Mouse (Mus musculus): ENCODE data around the gene Tmem239. TPM values are rescaled to one million over a fixed set of nuclear protein-coding genes. Genes with fewer than 3 reads are reported as not detected.

Gene Tmem239
- polyA plus RNA-seq, 1 experiment, result not detected

DNA sequence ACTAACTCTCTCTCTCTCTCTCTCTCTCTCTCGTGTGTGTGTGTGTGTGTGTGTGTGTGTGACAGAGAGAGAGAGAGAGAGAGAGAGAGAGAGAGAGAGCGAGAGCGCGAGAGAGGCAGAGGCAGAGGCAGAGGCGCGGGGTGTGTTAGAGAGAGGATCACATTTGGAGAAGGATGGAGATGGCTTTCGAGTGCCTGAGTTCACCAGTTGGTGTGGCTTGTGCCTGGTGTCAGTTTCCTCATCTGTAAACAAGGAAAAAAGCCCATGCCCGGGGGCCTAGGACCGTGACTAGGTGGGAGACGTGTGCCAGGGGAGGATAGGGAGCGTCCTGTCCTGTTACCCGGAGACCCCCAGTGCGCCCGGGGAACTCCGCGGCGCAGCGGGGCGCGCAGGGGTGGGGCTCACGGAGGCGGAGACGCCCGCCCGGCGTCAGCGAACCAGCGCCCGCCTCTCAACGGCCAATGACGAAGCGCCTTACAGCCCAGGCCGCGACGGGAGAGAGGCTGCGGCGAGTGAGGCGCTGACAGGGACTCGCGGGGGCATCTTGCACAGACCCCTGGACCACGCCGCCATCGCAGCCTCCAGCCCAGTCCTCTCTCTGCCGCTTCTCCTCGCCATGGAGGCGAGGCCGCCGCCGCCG lies 43.6 kb downstream of the Tmem239 start, which contains the start of gene Ptpra:
Ptpra (plus strand) TSS at position 485 of the 640 bp plus-strand sequence.
- peaks cover 8% of the 10 kb centered on the region for H3K36me3 ChIP-seq (replicated peaks; ENCODE audit: low read length)
- peaks cover 42% of the 10 kb centered on the region for H3K4me1 ChIP-seq
- no peaks in the 10 kb centered on the region for H3K9me3 ChIP-seq

DNA sequence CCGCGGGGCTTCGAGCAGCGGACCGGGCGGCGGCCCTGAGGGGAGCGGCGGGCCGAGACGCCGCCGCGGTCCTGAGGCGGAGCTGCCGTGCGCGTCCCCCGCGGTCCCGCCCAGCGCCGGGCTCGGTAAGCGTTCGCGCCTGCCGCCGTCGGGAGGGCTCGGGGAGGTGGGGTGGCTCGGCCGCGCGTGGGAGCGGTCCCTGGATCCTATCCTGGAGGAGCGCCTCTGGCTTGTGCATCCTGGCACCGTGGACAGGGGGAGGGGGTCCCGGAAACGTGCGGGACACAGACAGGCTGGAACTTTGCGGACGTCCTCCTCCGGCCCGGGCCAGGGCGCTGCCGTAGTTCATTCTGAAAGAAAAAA lies 44.1 kb downstream of the Tmem239 start:
- peaks cover 45% of the 10 kb centered on the region for H3K4me1 ChIP-seq

More for the DNA sequence above, 43.6 kb downstream of the Tmem239 start, which contains the start of gene Ptpra:
- peak within 1 kb of the TSS; percentile 100 for H3K4me3 ChIP-seq (replicated peaks)
- no peaks in the 10 kb centered on the region for H3K27me3 ChIP-seq (replicated peaks)
- TF ChIP-seq GATA1 (IDR thresholded peaks at IDR 0.05; ENCODE audit: borderline replicate concordance, low read length) (no peak), FLI1 (IDR thresholded peaks at IDR 0.05; ENCODE audit: low read length) (no peak)

GRCm38 (mm10) chr2:130451086-130451726 lies 44.9 kb downstream of the Tmem239 start:
- peaks cover 47% of the 10 kb centered on the region for H3K4me1 ChIP-seq
- H3K9me3 ChIP-seq, result no peaks in the 10 kb centered on the region
- H3K27me3 ChIP-seq (replicated peaks), result no peaks in the 10 kb centered on the region
- peaks cover 2% of the 10 kb centered on the region for H3K36me3 ChIP-seq (replicated peaks; ENCODE audit: low read length)
- H3K4me3 ChIP-seq (replicated peaks), result peak overlapping the region; percentile 100
- no peak for TF ChIP-seq GATA1 (IDR thresholded peaks at IDR 0.05; ENCODE audit: borderline replicate concordance, low read length)
- no peak for TF ChIP-seq FLI1 (IDR thresholded peaks at IDR 0.05; ENCODE audit: low read length)

More for the DNA sequence above, 44.1 kb downstream of the Tmem239 start:
- H3K27me3 ChIP-seq (replicated peaks), result no peaks in the 10 kb centered on the region
- H3K9me3 ChIP-seq, result no peaks in the 10 kb centered on the region
- H3K36me3 ChIP-seq (replicated peaks; ENCODE audit: low read length), result peaks cover 5% of the 10 kb centered on the region
- H3K4me3 ChIP-seq (replicated peaks), result peak overlapping the region; percentile 100
- TF ChIP-seq GATA1 (IDR thresholded peaks at IDR 0.05; ENCODE audit: borderline replicate concordance, low read length) (no peak), FLI1 (IDR thresholded peaks at IDR 0.05; ENCODE audit: low read length) (no peak)

DNA sequence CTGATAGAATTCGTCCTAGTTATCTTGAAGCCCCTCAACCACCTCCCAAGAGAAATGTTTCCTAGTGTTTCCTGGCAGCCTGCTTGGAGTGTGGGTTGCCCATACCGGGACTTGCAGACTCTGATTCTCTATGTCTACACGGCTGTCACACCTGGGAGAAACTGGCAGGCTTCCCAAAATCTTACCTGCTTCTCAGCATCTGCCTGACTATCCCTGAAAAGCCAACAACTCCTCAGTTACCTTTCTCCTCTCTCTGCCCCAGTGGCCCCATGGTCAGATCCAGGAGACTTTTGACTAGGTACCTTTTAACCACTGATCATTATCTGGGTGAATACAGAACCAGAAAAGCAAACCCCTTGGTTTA lies 45.4 kb downstream of the Tmem239 start:
- H3K27me3 ChIP-seq (replicated peaks), result no peaks in the 10 kb centered on the region
- no peaks in the 10 kb centered on the region for H3K9me3 ChIP-seq
- H3K4me3 ChIP-seq (replicated peaks), result peak overlapping the region; percentile 100
- peaks cover 3% of the 10 kb centered on the region for H3K36me3 ChIP-seq (replicated peaks; ENCODE audit: low read length)
- no peak for TF ChIP-seq FLI1 (IDR thresholded peaks at IDR 0.05; ENCODE audit: low read length)
- no peak for TF ChIP-seq GATA1 (IDR thresholded peaks at IDR 0.05; ENCODE audit: borderline replicate concordance, low read length)
- peaks cover 49% of the 10 kb centered on the region for H3K4me1 ChIP-seq

- no peak for TF ChIP-seq GATA1 (IDR thresholded peaks at IDR 0.05; ENCODE audit: borderline replicate concordance, low read length)
- no peak for TF ChIP-seq FLI1 (IDR thresholded peaks at IDR 0.05; ENCODE audit: low read length)
- no peaks in the 10 kb centered on the region for H3K9me3 ChIP-seq
- H3K4me1 ChIP-seq, result peaks cover 50% of the 10 kb centered on the region
- H3K4me3 ChIP-seq (replicated peaks), result no peak overlapping the region
- H3K36me3 ChIP-seq (replicated peaks; ENCODE audit: low read length), result peaks cover 4% of the 10 kb centered on the region
- H3K27me3 ChIP-seq (replicated peaks), result no peaks in the 10 kb centered on the region
These were observed 46.0 kb downstream of the Tmem239 start for GRCm38 (mm10) chr2:130452266-130452665.

DNA sequence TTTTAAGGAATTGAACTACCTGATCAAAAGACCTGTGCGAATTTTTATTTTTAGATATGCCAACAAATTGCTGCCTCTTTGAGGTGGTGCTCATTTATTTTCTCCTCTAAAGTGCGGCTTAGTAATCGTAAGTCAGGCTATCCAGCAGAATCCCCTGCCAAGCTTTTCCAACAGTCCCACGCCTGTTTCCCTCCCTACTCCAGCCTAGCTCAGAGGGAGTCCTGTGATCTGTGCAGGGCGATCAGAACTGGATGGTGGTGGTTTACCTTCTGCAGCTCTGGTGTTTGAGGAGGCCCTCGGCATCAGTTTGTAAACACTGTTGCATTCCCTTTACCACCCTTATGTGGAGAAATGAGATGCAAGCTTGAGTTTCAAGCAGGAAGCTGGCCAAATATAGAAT lies 47.1 kb downstream of the Tmem239 start:
- TF ChIP-seq FLI1 (IDR thresholded peaks at IDR 0.05; ENCODE audit: low read length), result no peak
- no peak for TF ChIP-seq GATA1 (IDR thresholded peaks at IDR 0.05; ENCODE audit: borderline replicate concordance, low read length)
- H3K36me3 ChIP-seq (replicated peaks; ENCODE audit: low read length), result peaks cover 4% of the 10 kb centered on the region
- peaks cover 47% of the 10 kb centered on the region for H3K4me1 ChIP-seq
- H3K27me3 ChIP-seq (replicated peaks), result no peaks in the 10 kb centered on the region
- H3K9me3 ChIP-seq, result no peaks in the 10 kb centered on the region
- H3K4me3 ChIP-seq (replicated peaks), result no peak overlapping the region

DNA sequence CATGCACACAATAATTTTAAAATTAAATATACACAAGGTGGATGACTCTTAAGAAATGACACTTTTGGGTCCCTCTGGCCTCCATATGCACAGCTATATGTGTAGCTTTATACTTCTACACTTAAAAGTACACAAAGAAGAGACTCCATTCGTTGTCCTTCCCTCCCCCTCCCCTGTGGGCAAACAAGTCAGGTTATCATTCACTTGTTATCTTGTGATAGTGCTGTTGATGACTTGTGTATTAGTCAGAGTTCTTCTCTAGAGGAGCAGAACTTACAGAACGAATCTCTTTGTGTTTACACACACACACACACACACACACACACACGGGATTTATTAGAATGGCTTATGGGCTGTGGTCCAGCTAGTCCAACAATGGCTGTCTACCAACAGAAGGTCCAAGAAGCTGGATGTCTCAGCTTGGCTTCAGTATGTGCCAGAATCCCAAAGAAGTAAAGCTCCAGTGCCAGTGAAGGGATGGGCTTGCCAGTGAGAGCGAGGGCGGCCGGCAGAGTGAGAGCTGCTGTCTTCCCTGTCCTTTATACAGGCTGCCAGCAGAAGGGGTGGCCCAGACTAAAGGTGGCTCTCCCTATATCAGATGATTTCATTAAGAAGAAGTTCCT lies 48.6 kb downstream of the Tmem239 start:
- Histone ChIP-seq H3K27me3 (replicated peaks) (no peaks in the 10 kb centered on the region), H3K36me3 (replicated peaks; ENCODE audit: low read length) (peaks cover 14% of the 10 kb centered on the region), H3K4me1 (peaks cover 40% of the 10 kb centered on the region), H3K4me3 (replicated peaks) (no peak overlapping the region), H3K9me3 (no peaks in the 10 kb centered on the region)
- TF ChIP-seq GATA1 (IDR thresholded peaks at IDR 0.05; ENCODE audit: borderline replicate concordance, low read length) (no peak), FLI1 (IDR thresholded peaks at IDR 0.05; ENCODE audit: low read length) (no peak)

Other genes starting within 250 kb of the Tmem239 start
- gene Snrpb, start 227.1 kb upstream of the Tmem239 start, polyA plus RNA-seq (2012; ENCODE audit: insufficient read depth, low replicate concordance), result 320 and 402 TPM in 2 replicates
- not detected in 2 replicates for gene Tmc2, start 211.3 kb upstream of the Tmem239 start, polyA plus RNA-seq (2012; ENCODE audit: insufficient read depth, low replicate concordance)
- 6.3 and 81.0 TPM in 2 replicates for gene Nop56, start 132.0 kb upstream of the Tmem239 start, polyA plus RNA-seq (2012; ENCODE audit: insufficient read depth, low replicate concordance)
- gene Idh3b, start 121.9 kb upstream of the Tmem239 start, polyA plus RNA-seq (2012; ENCODE audit: insufficient read depth, low replicate concordance), result 15.2 and 70.1 TPM in 2 replicates
- gene Ebf4, start 111.3 kb upstream of the Tmem239 start, polyA plus RNA-seq (2012; ENCODE audit: insufficient read depth, low replicate concordance), result not detected in 2 replicates
- 0.64 TPM in 1 of 2 replicates, not detected in the other for gene Cpxm1, start 8.9 kb upstream of the Tmem239 start, polyA plus RNA-seq (2012; ENCODE audit: insufficient read depth, low replicate concordance)
- not detected in 2 replicates for gene Gm28372, start 1.2 kb upstream of the Tmem239 start, polyA plus RNA-seq (2012; ENCODE audit: insufficient read depth, low replicate concordance)
- gene 1700020A23Rik, start 1.2 kb upstream of the Tmem239 start, polyA plus RNA-seq (2012; ENCODE audit: insufficient read depth, low replicate concordance), result not detected in 2 replicates
- gene Vps16, start 17.9 kb downstream of the Tmem239 start, polyA plus RNA-seq (2012; ENCODE audit: insufficient read depth, low replicate concordance), result 8.9 TPM in 1 of 2 replicates, not detected in the other
- 19.1 and 25.2 TPM in 2 replicates for gene Pced1a, start 18.2 kb downstream of the Tmem239 start, polyA plus RNA-seq (2012; ENCODE audit: insufficient read depth, low replicate concordance)
- gene Ptpra, start 43.8 kb downstream of the Tmem239 start, polyA plus RNA-seq (2012; ENCODE audit: insufficient read depth, low replicate concordance), result 8.0 and 14.1 TPM in 2 replicates
- gene Mrps26, start 157.3 kb downstream of the Tmem239 start, polyA plus RNA-seq (2012; ENCODE audit: insufficient read depth, low replicate concordance), result 94.8 and 158 TPM in 2 replicates
- gene Oxt, start 169.7 kb downstream of the Tmem239 start, polyA plus RNA-seq (2012; ENCODE audit: insufficient read depth, low replicate concordance), result 0.27 TPM in 1 of 2 replicates, not detected in the other
- not detected in 2 replicates for gene Avp, start 176.1 kb downstream of the Tmem239 start, polyA plus RNA-seq (2012; ENCODE audit: insufficient read depth, low replicate concordance)
- 0.94 TPM in 1 of 2 replicates, not detected in the other for gene Fastkd5, start 223.5 kb downstream of the Tmem239 start, polyA plus RNA-seq (2012; ENCODE audit: insufficient read depth, low replicate concordance)
- gene Ubox5, start 223.6 kb downstream of the Tmem239 start, polyA plus RNA-seq (2012; ENCODE audit: insufficient read depth, low replicate concordance), result 1.8 and 1.9 TPM in 2 replicates
- 0.46 TPM in 1 of 2 replicates, not detected in the other for gene Lzts3, start 236.3 kb downstream of the Tmem239 start, polyA plus RNA-seq (2012; ENCODE audit: insufficient read depth, low replicate concordance)